Mouse (Mus musculus): ENCODE results near the gene Sox10. TPM values are rescaled to one million over a fixed set of nuclear protein-coding genes. Genes with fewer than 3 reads are reported as not detected.

The Sox10 gene
- polyA plus RNA-seq, 1 experiment = 11.3 TPM

DNA sequence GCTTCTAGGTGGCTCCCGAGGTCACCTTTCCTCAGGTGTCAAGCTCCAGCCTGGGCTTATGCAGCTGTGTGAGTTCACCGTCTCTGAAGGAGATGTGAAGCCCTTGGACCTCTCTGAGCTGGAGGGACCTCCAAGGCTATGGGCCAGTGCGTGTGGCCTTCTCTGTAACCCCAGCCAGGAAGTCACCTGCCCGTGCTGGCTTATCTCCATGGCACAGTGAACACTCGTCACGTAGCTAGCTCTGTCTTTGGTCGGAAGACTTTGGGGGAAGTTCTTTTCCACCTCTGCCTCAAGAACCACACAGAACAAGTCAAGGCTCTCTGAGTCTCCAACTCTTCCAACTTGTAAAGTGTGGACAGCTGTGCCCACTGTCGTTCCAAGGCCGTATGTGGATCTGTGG is 29.0 kb upstream of the Sox10 start:
- no peak for DNase-seq (ENCODE audit: low read depth)
- TF ChIP-seq CTCF (IDR thresholded peaks at IDR 0.05; ENCODE audit: borderline replicate concordance, extremely low read depth, insufficient read depth, insufficient read length) = no peak
- no peak for TF ChIP-seq POLR2A (IDR thresholded peaks at IDR 0.05; ENCODE audit: borderline replicate concordance, extremely low read depth, insufficient read depth, insufficient read length, poor library complexity, severe bottlenecking)

DNA sequence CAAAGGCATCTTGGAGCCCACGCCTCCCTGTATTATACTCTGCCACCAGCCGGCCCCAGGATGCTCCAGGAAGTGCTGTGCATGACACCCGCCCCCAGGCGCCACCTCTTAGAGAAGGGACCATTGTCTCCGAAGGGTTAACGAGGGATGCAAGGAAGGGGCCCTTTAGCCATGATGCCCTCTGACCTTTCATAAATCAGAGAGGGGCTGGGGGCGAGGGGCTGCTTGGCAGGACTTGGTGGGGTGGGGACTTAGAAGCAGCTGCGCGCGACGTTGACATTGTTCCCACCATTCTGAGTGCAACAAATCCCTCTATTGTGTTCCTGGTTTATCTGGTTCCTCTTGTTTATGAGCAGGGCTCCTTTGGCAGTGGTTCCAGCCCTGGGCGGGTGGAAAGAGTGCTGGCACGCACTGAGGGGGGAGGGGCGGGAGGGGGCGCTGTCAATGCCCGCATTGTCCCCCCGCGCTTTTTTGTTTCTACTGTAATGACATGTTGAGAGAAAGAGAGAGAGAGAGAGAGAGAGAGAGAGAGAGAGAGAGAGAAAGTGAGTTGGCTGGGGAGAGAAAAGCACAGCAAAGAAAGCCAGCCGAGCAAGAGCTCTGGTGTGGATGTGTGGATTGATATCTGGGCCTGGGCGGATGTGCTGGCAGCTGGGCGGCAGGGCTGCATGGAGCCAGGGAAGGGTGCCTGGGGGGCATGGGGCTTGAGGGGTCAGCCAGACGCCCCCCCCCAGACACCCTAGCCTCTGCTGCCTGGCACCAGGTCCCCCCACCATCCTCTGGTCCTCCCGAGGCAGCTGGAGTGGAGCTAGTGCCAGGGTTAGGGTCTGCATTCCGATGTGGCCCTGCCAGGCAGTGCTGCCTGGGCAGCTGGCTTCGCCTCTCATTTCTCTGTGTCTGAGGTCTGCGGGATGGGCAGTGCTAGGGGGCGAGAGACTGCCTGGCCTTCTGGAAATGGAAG is 28.1 kb upstream of the Sox10 start:
- DNase-seq (ENCODE audit: low read depth) = peak; percentile 94
- no peak for TF ChIP-seq CTCF (IDR thresholded peaks at IDR 0.05; ENCODE audit: borderline replicate concordance, extremely low read depth, insufficient read depth, insufficient read length)
- no peak for TF ChIP-seq POLR2A (IDR thresholded peaks at IDR 0.05; ENCODE audit: borderline replicate concordance, extremely low read depth, insufficient read depth, insufficient read length, poor library complexity, severe bottlenecking)

DNA sequence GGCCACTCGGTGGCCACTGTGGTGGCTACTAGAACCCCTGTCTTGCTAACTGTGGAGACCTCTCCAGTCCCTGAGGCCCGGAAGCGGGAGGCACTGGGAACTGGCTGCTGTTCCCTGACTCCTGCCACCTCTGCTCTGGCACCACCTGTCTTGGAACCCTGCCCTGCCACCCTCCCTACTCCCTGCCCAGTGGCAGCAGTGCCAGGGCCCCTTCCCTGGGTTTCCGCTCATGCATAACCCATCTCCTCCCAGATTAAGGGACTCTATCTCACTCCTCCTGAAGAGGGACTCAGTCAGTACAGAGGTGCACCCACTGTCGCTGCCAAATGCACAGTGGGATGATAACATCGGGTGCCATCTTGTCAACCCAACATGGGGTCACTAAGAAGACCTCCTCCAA is 27.4 kb upstream of the Sox10 start:
- TF ChIP-seq CTCF (IDR thresholded peaks at IDR 0.05; ENCODE audit: borderline replicate concordance, extremely low read depth, insufficient read depth, insufficient read length) (no peak), POLR2A (IDR thresholded peaks at IDR 0.05; ENCODE audit: borderline replicate concordance, extremely low read depth, insufficient read depth, insufficient read length, poor library complexity, severe bottlenecking) (no peak)
- DNase-seq (ENCODE audit: low read depth) = peak; percentile 44

DNA sequence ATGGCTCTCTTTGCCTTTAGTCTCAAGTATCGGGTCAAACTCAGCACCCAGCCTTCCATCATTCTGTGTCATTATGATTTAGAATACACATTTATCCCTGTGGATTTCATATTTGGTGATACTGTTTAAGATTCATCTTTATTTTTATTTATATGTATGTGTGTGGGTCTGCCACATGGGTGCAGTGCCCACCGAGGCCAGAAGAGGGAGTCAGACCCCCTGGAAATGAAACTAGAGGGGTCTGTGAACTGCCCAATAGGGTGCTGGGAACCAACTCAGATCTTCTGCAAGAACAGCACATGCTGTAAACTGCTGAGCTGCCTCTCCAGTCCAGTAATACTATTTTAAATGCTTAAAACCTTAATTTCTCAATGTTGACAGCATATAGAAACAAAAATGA is 26.4 kb upstream of the Sox10 start:
- DNase-seq (ENCODE audit: low read depth) = no peak
- TF ChIP-seq POLR2A (IDR thresholded peaks at IDR 0.05; ENCODE audit: borderline replicate concordance, extremely low read depth, insufficient read depth, insufficient read length, poor library complexity, severe bottlenecking) = no peak
- TF ChIP-seq CTCF (IDR thresholded peaks at IDR 0.05; ENCODE audit: borderline replicate concordance, extremely low read depth, insufficient read depth, insufficient read length) = peak; percentile 8; the same call in 1 of the 2 replicates

DNA sequence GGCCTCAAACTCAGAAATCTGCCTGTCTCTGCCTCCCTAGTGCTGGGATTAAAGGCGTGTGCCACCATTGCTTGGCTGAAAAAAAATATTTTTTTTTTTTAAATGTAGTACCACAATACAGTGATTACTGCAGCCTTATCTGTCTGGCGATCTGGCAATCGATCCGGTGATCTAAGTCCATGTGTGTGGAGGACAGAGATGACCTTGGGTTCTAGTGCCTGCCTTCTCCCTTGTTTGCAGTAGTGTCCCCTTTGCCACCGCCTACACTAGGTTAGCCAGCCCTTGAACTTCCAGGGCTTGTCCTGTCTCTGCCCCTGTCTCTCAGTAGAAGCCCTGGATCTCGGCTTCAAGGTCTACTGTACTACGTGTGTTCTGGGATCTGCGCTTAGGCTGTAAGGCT is 22.8 kb upstream of the Sox10 start:
- DNase-seq (ENCODE audit: low read depth) = no peak
- no peak for TF ChIP-seq POLR2A (IDR thresholded peaks at IDR 0.05; ENCODE audit: borderline replicate concordance, extremely low read depth, insufficient read depth, insufficient read length, poor library complexity, severe bottlenecking)
- no peak for TF ChIP-seq CTCF (IDR thresholded peaks at IDR 0.05; ENCODE audit: borderline replicate concordance, extremely low read depth, insufficient read depth, insufficient read length)

DNA sequence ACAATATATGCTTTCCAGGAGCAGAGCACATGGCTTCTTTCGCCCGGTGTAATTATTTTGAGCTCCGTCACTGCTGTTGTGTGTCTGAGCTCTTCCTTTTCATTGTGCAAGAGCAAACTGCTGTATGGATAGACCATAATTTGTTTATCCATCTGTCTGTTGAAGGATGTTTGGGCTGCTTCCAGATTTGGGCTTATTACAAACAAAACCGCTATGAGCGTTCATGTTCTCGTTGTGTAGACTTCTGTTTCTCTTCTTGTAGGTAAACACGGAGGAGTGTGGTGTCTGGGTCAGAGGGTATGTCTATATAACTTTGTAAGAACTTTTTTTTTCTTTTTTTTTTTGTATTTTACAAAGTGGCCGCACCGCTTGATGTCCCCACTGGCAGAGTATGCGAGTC is 20.2 kb upstream of the Sox10 start:
- peak; percentile 21 for DNase-seq (ENCODE audit: low read depth)
- no peak for TF ChIP-seq CTCF (IDR thresholded peaks at IDR 0.05; ENCODE audit: borderline replicate concordance, extremely low read depth, insufficient read depth, insufficient read length)
- no peak for TF ChIP-seq POLR2A (IDR thresholded peaks at IDR 0.05; ENCODE audit: borderline replicate concordance, extremely low read depth, insufficient read depth, insufficient read length, poor library complexity, severe bottlenecking)

DNA sequence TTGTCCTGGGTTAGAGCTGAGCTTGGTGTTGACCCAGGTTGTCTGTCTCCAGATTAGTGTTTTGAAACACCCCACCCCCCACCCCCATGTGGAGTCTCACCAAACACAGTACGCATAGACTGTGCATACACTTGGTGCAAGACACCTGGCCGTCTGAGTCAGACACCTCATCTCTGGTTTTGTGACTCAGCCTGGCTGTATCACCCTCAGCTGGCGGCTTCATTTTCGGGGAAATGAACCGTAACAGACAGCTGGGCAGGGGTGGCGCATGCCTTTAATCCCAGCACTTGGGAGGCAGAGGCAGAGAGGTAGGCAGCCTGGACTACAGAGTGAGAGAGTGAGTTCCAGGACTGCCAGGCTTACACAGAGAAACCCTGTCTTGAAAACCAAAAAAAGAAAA is 11.9 kb upstream of the Sox10 start:
- no peak for DNase-seq (ENCODE audit: low read depth)
- TF ChIP-seq POLR2A (IDR thresholded peaks at IDR 0.05; ENCODE audit: borderline replicate concordance, extremely low read depth, insufficient read depth, insufficient read length, poor library complexity, severe bottlenecking) (no peak), CTCF (IDR thresholded peaks at IDR 0.05; ENCODE audit: borderline replicate concordance, extremely low read depth, insufficient read depth, insufficient read length) (no peak)

DNA sequence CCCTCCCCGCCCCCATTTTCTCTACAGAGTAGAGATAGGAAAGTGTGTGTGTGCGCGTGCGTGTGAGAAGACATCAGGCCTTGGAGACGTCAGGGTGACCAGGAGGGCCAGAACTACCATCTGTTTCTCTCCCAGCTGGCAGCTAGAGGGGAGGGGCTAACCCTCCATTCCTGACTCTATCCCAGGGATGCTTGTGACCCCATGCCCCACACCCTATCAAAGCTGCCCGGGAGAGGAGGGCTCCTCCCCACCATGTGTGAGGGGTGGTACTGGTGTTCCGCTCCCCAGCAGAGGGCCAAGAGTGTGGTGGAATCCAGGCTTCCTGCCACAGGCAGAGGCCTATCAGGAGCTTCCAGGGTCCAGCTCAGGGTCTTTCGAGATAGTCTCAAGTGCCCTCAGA is 1.7 kb upstream of the Sox10 start:
- TF ChIP-seq POLR2A (IDR thresholded peaks at IDR 0.05; ENCODE audit: borderline replicate concordance, extremely low read depth, insufficient read depth, insufficient read length, poor library complexity, severe bottlenecking) (no peak), CTCF (IDR thresholded peaks at IDR 0.05; ENCODE audit: borderline replicate concordance, extremely low read depth, insufficient read depth, insufficient read length) (no peak)
- DNase-seq (ENCODE audit: low read depth) = peak; percentile 33

DNA sequence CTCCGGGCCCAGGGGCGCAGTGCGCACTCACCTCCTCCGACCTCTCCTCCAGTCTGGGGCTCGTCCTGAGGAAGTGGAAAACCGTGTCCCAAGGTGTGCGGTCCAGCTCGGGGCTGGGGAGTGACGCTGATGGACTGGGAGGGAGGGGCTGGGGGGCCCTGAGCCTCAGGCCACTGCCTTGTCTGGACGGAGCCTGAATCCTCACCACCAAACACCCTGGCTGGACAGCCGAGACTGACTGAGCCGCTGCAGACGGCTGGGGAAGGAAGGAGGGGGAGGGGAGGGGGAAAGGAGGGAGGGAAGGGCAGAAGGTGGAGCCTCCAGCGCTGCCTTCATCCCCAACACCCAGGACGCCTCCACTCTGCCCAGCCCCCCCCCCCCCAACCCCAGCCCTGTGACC is 789 bp downstream of the Sox10 start:
- TF ChIP-seq CTCF (IDR thresholded peaks at IDR 0.05; ENCODE audit: borderline replicate concordance, extremely low read depth, insufficient read depth, insufficient read length) (no peak), POLR2A (IDR thresholded peaks at IDR 0.05; ENCODE audit: borderline replicate concordance, extremely low read depth, insufficient read depth, insufficient read length, poor library complexity, severe bottlenecking) (no peak)
- DNase-seq (ENCODE audit: low read depth) = no peak

DNA sequence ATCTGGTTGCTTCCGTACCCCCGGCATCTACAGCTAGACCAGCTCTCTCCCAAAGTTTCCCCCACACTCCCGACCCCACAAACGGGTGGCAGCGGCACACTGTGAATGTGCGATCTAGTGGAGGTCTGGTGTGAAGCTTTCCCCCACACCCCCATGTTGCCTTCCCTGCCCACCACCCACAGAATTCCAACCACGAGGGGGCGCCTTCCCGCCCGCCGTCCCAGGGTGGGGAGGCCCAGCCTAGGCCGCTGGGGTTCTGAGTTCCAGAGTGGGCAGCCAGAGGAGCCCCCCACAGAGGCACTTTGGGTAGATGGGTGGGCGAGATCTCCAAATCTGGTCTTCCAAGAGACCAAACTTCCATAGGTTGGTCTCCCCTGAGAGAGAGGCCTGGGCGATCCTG is 2.2 kb downstream of the Sox10 start:
- DNase-seq (ENCODE audit: low read depth) = no peak
- TF ChIP-seq CTCF (IDR thresholded peaks at IDR 0.05; ENCODE audit: borderline replicate concordance, extremely low read depth, insufficient read depth, insufficient read length) = 0 out of 2 replicates have a peak, but pooled peaks have one; percentile 0
- TF ChIP-seq POLR2A (IDR thresholded peaks at IDR 0.05; ENCODE audit: borderline replicate concordance, extremely low read depth, insufficient read depth, insufficient read length, poor library complexity, severe bottlenecking) = no peak

DNA sequence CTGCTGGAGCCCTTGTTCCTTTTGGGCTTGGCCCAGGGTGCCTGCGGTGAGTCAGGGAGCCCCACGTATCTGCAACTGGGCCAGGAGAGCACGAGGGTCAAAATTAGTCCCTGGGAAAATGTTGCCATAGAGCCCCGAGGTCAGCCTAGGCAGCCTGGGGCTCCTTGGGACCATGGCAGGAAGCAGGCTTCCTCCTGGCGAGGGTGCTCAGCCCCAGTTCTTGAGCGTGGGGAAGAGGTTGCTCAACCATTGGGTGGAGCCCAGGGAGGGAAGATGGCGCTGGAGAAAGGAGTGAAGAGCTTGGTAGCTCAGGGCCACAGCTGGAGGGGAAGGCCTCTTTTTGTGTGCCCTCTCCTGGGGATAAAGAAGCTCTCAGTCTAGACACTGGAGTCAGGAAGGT is 2.7 kb downstream of the Sox10 start:
- TF ChIP-seq CTCF (IDR thresholded peaks at IDR 0.05; ENCODE audit: borderline replicate concordance, extremely low read depth, insufficient read depth, insufficient read length) (no peak), POLR2A (IDR thresholded peaks at IDR 0.05; ENCODE audit: borderline replicate concordance, extremely low read depth, insufficient read depth, insufficient read length, poor library complexity, severe bottlenecking) (no peak)
- no peak for DNase-seq (ENCODE audit: low read depth)

DNA sequence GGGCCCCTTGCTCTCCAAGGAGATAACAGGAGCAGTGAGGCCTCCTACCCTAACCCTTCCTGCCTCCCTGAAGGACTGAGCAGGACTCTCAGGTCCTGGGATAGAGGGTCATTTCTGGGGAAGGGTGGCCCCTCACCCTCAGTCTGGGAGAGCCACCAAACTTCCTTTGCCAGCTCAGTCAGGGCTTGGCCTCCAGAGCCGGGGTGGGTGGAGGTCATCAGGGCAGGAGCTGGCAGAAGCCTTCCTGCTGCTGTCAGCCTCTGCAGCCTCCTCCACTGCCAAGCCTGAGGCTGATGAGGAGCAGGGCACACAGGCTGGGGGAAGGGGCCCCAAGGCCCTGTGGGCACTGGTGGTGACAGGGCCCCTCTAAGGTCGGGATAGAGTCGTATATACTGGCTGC is 9.5 kb downstream of the Sox10 start:
- DNase-seq (ENCODE audit: low read depth) = no peak
- TF ChIP-seq CTCF (IDR thresholded peaks at IDR 0.05; ENCODE audit: borderline replicate concordance, extremely low read depth, insufficient read depth, insufficient read length) (no peak), POLR2A (IDR thresholded peaks at IDR 0.05; ENCODE audit: borderline replicate concordance, extremely low read depth, insufficient read depth, insufficient read length, poor library complexity, severe bottlenecking) (no peak)
